Mouse (Mus musculus): ENCODE results near the gene Nedd4. TPM values are rescaled to one million over a fixed set of nuclear protein-coding genes. Genes with fewer than 3 reads are reported as not detected.

Nedd4 gene
- total and polyA plus RNA-seq, 3 experiments: 129 to 357 (median 317) TPM

DNA sequence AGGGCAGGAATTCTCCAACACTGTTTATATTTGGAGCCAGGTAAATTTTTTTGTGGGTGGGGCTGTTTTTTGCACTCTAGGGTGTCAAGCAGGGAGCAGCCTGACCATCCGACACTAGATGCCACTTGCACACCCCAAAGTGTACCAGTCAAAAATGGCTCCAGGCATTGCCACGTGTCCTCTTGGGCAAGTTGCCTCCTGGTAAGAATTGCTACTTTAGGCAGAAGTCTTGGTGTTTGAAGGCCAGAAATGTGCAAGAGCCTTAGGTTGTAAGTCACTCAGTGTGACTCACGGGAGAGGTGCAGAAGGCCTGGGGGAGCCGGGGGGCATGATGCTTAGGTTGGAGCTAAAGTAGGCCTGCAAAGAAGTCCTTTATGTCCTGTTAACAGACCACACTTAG, 35.6 kb downstream of the Nedd4 start:
- WGBS: 71% methylated on average over 4 of the region's 4 CpGs
- no peak overlapping the region for H3K27ac ChIP-seq
- peaks cover 77% of the 10 kb centered on the region for H3K36me3 ChIP-seq (ENCODE audit: control insufficient read depth, insufficient read depth, low read length)
- no peak for DNase-seq
- peaks cover 33% of the 10 kb centered on the region for H3K4me1 ChIP-seq (ENCODE audit: control insufficient read depth, insufficient read depth, low read length)
- no peak overlapping the region for H3K4me3 ChIP-seq
- intact Hi-C loops (cut with DNase I): no loop called here
- H3K9ac ChIP-seq (ENCODE audit: low read depth, low read length): no peak overlapping the region
- H3K79me2 ChIP-seq (replicated peaks; ENCODE audit: control insufficient read depth, insufficient read depth, low read length): peaks cover 10% of the 10 kb centered on the region; the same call in 1 of the 2 replicates
- no peaks in the 10 kb centered on the region for H3K27me3 ChIP-seq (ENCODE audit: control insufficient read depth, insufficient read depth, low read length)
- TF ChIP-seq POLR2A (IDR thresholded peaks at IDR 0.05; ENCODE audit: insufficient read depth, low read depth, low read length): no peak
- no peak for TF ChIP-seq CTCF (IDR thresholded peaks at IDR 0.05)
- TF ChIP-seq EP300 (IDR thresholded peaks at IDR 0.05; ENCODE audit: insufficient read depth, low read depth, low read length): no peak

DNA sequence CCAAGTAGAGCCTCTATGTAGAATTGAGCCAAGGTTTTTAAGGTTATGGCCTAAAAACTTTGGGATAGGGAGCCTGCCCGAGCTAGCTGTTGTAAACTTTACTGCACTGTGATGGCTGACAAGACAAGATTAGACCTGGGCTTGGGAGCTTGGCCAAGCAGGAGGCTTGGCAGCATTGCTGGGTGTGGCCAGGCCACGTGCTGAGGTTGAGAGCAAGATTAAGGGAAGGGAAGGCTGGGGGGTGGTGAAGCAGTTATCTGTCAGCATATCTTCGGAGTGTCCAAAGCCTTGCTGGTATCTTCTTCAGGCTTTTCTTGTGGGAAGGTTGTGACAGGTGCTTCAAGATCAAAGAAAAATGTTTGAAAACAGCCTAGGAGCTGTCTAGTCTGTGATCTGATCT, 37.6 kb downstream of the Nedd4 start:
- WGBS: 17% methylated on average over 3 of the region's 3 CpGs
- H3K9ac ChIP-seq (ENCODE audit: low read depth, low read length): no peak overlapping the region
- peaks cover 8% of the 10 kb centered on the region for H3K79me2 ChIP-seq (replicated peaks; ENCODE audit: control insufficient read depth, insufficient read depth, low read length)
- DNase-seq: peak; percentile 66 to 76
- H3K27me3 ChIP-seq (ENCODE audit: control insufficient read depth, insufficient read depth, low read length): no peaks in the 10 kb centered on the region
- TF ChIP-seq EP300 (IDR thresholded peaks at IDR 0.05; ENCODE audit: insufficient read depth, low read depth, low read length) (no peak), POLR2A (IDR thresholded peaks at IDR 0.05; ENCODE audit: insufficient read depth, low read depth, low read length) (no peak), CTCF (IDR thresholded peaks at IDR 0.05) (no peak)
- intact Hi-C loops (cut with DNase I): no loop called here
- no peak overlapping the region for H3K4me3 ChIP-seq
- H3K27ac ChIP-seq: peak overlapping the region; percentile 72
- H3K36me3 ChIP-seq (ENCODE audit: control insufficient read depth, insufficient read depth, low read length): peaks cover 81% of the 10 kb centered on the region
- peaks cover 31% of the 10 kb centered on the region for H3K4me1 ChIP-seq (ENCODE audit: control insufficient read depth, insufficient read depth, low read length)

DNA sequence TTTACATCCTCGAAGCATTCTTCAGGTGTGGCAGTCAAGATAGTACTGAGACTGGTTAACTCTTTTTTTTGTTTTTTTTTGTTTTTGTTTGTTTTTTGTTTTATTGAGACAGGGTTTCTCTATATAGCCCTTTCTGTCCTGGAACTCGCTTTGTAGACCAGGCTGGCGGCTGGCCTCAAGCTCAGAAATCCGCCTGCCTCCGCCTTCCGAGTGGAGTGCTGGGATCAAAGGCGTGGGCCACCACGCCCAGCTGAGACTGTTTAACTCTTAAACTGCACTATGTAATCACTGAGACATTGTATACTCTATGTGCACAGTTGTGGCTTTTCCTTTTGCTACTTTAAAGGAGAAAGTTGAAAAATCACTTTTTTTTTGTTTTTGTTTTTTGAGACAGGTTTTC, 39.3 kb downstream of the Nedd4 start:
- H3K4me1 ChIP-seq (ENCODE audit: control insufficient read depth, insufficient read depth, low read length): peaks cover 29% of the 10 kb centered on the region
- no peak overlapping the region for H3K4me3 ChIP-seq
- peaks cover 8% of the 10 kb centered on the region for H3K79me2 ChIP-seq (replicated peaks; ENCODE audit: control insufficient read depth, insufficient read depth, low read length)
- H3K27ac ChIP-seq: peak overlapping the region; percentile 27
- DNase-seq: no peak
- no peak for TF ChIP-seq POLR2A (IDR thresholded peaks at IDR 0.05; ENCODE audit: insufficient read depth, low read depth, low read length)
- intact Hi-C loops (cut with DNase I): no loop called here
- peaks cover 79% of the 10 kb centered on the region for H3K36me3 ChIP-seq (ENCODE audit: control insufficient read depth, insufficient read depth, low read length)
- no peak overlapping the region for H3K9ac ChIP-seq (ENCODE audit: low read depth, low read length)
- H3K27me3 ChIP-seq (ENCODE audit: control insufficient read depth, insufficient read depth, low read length): no peaks in the 10 kb centered on the region
- 44% methylated on average over 8 of the region's 8 CpGs for WGBS

DNA sequence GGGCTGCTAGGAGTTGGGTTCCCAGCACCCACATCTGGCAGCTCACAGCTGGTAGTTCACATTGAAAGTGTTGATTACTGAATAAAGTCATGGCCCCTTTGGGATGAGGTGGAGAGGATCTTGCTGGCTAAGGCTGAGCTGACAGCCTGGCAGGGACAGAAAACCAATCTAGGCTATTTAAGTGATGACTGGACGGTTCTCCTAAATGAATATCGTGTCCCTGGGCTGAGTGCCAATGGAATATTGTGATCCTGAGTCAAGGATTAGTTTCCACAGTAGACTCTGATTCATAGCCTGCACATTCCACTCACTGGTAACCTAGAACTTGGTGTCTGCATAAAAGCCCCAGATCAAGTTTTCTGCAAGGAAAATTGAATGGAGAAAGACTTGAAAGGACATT, 39.9 kb downstream of the Nedd4 start:
- intact Hi-C loops (cut with DNase I): no loop called here
- peak overlapping the region; percentile 27 for H3K27ac ChIP-seq
- peak; percentile 41 to 74 for DNase-seq
- H3K36me3 ChIP-seq (ENCODE audit: control insufficient read depth, insufficient read depth, low read length): peaks cover 77% of the 10 kb centered on the region
- 10% methylated on average over 2 of the region's 2 CpGs for WGBS
- H3K79me2 ChIP-seq (replicated peaks; ENCODE audit: control insufficient read depth, insufficient read depth, low read length): peaks cover 7% of the 10 kb centered on the region
- no peaks in the 10 kb centered on the region for H3K27me3 ChIP-seq (ENCODE audit: control insufficient read depth, insufficient read depth, low read length)
- H3K4me1 ChIP-seq (ENCODE audit: control insufficient read depth, insufficient read depth, low read length): peaks cover 29% of the 10 kb centered on the region
- TF ChIP-seq EP300 (IDR thresholded peaks at IDR 0.05; ENCODE audit: insufficient read depth, low read depth, low read length) (peak; percentile 70), CTCF (IDR thresholded peaks at IDR 0.05) (no peak)
- H3K4me3 ChIP-seq: no peak overlapping the region
- no peak overlapping the region for H3K9ac ChIP-seq (ENCODE audit: low read depth, low read length)

GRCm38 (mm10) chr9:72703142-72703541, 41.0 kb downstream of the Nedd4 start:
- DNase-seq: no peak
- no peak overlapping the region; the same call in 1 of the 2 replicates for H3K27ac ChIP-seq
- H3K4me3 ChIP-seq: no peak overlapping the region
- TF ChIP-seq EP300 (IDR thresholded peaks at IDR 0.05; ENCODE audit: insufficient read depth, low read depth, low read length) (no peak), POLR2A (IDR thresholded peaks at IDR 0.05; ENCODE audit: insufficient read depth, low read depth, low read length) (no peak), CTCF (IDR thresholded peaks at IDR 0.05) (no peak)
- WGBS: 88% methylated on average over 4 of the region's 4 CpGs
- peaks cover 69% of the 10 kb centered on the region for H3K36me3 ChIP-seq (ENCODE audit: control insufficient read depth, insufficient read depth, low read length)
- H3K27me3 ChIP-seq (ENCODE audit: control insufficient read depth, insufficient read depth, low read length): no peaks in the 10 kb centered on the region
- intact Hi-C loops (cut with DNase I): no loop called here
- H3K4me1 ChIP-seq (ENCODE audit: control insufficient read depth, insufficient read depth, low read length): peaks cover 27% of the 10 kb centered on the region
- H3K79me2 ChIP-seq (replicated peaks; ENCODE audit: control insufficient read depth, insufficient read depth, low read length): peaks cover 4% of the 10 kb centered on the region
- no peak overlapping the region for H3K9ac ChIP-seq (ENCODE audit: low read depth, low read length)

DNA sequence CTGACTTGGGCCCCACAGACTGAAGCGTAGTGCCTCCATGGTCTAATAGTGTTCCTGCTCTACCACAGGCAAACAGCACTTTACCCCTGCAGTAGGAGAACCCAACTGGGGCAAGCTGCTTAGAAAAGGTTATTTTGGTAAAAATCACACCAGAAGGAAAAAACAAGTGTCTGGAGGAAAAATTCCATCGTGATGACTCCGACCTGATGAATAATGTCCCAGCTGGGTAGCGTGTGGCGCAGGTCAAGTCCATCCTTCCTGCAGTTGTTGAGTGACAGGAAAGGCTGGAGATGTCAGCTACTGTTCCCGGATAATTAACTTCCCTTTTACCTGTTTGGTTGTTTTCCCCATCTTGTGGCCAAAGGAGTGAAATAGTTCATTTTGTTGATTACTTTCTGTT, 41.6 kb downstream of the Nedd4 start:
- peaks cover 23% of the 10 kb centered on the region for H3K4me1 ChIP-seq (ENCODE audit: control insufficient read depth, insufficient read depth, low read length)
- DNase-seq: no peak
- no peak for TF ChIP-seq CTCF (IDR thresholded peaks at IDR 0.05)
- no peak for TF ChIP-seq EP300 (IDR thresholded peaks at IDR 0.05; ENCODE audit: insufficient read depth, low read depth, low read length)
- TF ChIP-seq POLR2A (IDR thresholded peaks at IDR 0.05; ENCODE audit: insufficient read depth, low read depth, low read length): no peak
- H3K27ac ChIP-seq: peak overlapping the region; percentile 27
- intact Hi-C loops (cut with DNase I): no loop called here
- WGBS: 44% methylated on average over 6 of the region's 6 CpGs
- no peaks in the 10 kb centered on the region for H3K27me3 ChIP-seq (ENCODE audit: control insufficient read depth, insufficient read depth, low read length)
- no peak overlapping the region for H3K9ac ChIP-seq (ENCODE audit: low read depth, low read length)
- H3K4me3 ChIP-seq: no peak overlapping the region
- H3K36me3 ChIP-seq (ENCODE audit: control insufficient read depth, insufficient read depth, low read length): peaks cover 66% of the 10 kb centered on the region
- H3K79me2 ChIP-seq (replicated peaks; ENCODE audit: control insufficient read depth, insufficient read depth, low read length): peaks cover 4% of the 10 kb centered on the region
